Mouse (Mus musculus) embryonic facial prominence, embryonic 13.5 days (tissue): ENCODE data around the gene Foxm1. TPM values are rescaled to one million over a fixed set of nuclear protein-coding genes. Genes with fewer than 3 reads are reported as not detected.
A peak's percentile ranks its signal among the peaks of the same experiment; 100 is the strongest.

ENCODE experiments used
- ATAC-seq: fragments of 200-750 bp; cut with Nextera tagmentation; 2 replicates; pipeline ENCODE4 v1.8.0; 2017; ENCODE audit warnings: low read depth; ENCODE audit not compliant: insufficient number of reproducible peaks, insufficient read depth, low FRiP score, low TSS enrichment
- H3K27ac ChIP-seq: fragments of 300-500 bp; sonication (generic); 2 replicates; pipeline ENCODE4 v1.5.1; 2015; ENCODE audit warnings: moderate library complexity, mild to moderate bottlenecking, inconsistent platforms
- H3K27me3 ChIP-seq: fragments of 300-500 bp; sonication (generic); 2 replicates; pipeline ENCODE4 v1.6.1; 2015; ENCODE audit warnings: mild to moderate bottlenecking, inconsistent platforms
- H3K36me3 ChIP-seq: fragments of 300-500 bp; sonication (generic); 2 replicates; pipeline ENCODE4 v1.6.1; 2015; ENCODE audit warnings: mild to moderate bottlenecking, inconsistent platforms
- H3K4me1 ChIP-seq: fragments of 300-500 bp; sonication (generic); 2 replicates; pipeline ENCODE4 v1.6.1; 2015; ENCODE audit warnings: inconsistent platforms
- H3K4me2 ChIP-seq: fragments of 300-500 bp; sonication (generic); 2 replicates; pipeline ENCODE4 v1.6.1; 2015; ENCODE audit warnings: moderate library complexity, mild to moderate bottlenecking, inconsistent platforms
- H3K4me3 ChIP-seq: fragments of 300-500 bp; sonication (generic); 2 replicates; pipeline ENCODE4 v1.5.1; 2015; ENCODE audit warnings: mild to moderate bottlenecking, inconsistent platforms
- H3K9ac ChIP-seq: fragments of 300-500 bp; sonication (generic); 2 replicates; pipeline ENCODE4 v1.6.1; 2015; ENCODE audit warnings: mild to moderate bottlenecking, inconsistent platforms
- H3K9me3 ChIP-seq: fragments of 300-500 bp; sonication (generic); 2 replicates; pipeline ENCODE4 v1.6.1; 2016; ENCODE audit warnings: inconsistent platforms
- WGBS: fragments of 180-500 bp; shearing (Covaris S2); methylation state at CpG from one replicate; pipeline ENCODE4 v1.1.7; 2015; ENCODE audit warnings: mixed read lengths; 5-methylcytosine and 5-hydroxymethylcytosine counted together
- polyA plus RNA-seq: library from polyadenylated mRNA; unstranded; fragments of >200 nt; fragmentation: Nextera tagmentation; extraction: Ambion mirVana; gene quantifications from 2 replicates; pipeline ENCODE4 v1.2.1, GENCODE M21; 2015

Foxm1 gene
- polyA plus RNA-seq, 1 experiment from 2014 or later = 38.6 TPM

DNA sequence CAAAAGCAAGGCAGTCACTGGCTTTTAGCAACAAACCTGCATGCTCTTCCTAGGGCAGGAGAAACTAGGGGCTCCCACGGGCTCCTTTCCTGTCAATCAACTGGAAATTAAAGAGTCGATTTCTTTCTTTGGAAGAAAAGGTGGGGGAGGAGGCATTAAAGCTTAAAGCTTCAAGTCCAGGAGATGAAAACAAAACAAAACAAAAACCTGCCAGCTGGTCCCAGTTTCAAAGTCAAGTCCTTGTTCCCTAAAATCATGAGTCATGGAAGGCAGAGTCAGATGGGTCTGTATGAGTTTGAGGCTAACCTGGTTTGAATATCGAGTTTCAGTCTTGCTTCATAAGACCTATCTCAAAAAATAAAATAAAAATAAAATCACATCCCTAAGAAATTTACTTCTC is 8.6 kb upstream of the Foxm1 start:
- WGBS = 34% methylated on average over 3 of the region's 3 CpGs
- Histone ChIP-seq H3K9ac (peak overlapping the region; percentile 52), H3K27ac (no peak overlapping the region), H3K9me3 (no peaks in the 10 kb centered on the region), H3K4me2 (peak overlapping the region; percentile 62), H3K36me3 (peaks cover 31% of the 10 kb centered on the region), H3K4me1 (peaks cover 25% of the 10 kb centered on the region), H3K27me3 (no peaks in the 10 kb centered on the region), H3K4me3 (peak overlapping the region; percentile 80)
- ATAC-seq = no peak

DNA sequence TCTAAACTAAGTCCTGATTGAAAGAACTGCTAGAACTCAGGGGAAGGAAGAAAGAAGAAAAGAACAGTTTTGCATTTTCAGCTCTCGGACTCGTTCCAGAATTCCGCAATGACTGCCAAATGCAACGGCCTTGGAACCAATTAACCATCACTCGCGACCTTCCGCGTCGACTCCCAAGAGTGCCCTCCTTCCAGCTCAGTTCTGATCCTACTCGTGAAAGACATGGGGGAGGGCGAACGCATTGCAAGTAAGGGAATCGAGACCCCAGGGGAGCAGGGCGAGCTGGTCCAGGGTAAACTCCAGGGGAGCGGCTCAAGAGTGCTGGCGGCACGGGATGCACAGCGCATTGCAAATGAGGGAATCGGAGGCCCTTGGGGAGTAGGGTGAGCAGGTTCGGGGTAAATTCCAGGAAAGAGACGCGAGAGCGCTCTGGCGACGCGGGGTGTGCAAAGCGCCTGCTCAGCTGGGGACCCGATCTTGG is 7.5 kb upstream of the Foxm1 start:
- H3K36me3 ChIP-seq = peaks cover 30% of the 10 kb centered on the region
- ATAC-seq = peak; percentile 68
- under 1% methylated on average over 28 of the region's 28 CpGs for WGBS
- H3K9ac ChIP-seq = peak overlapping the region; percentile 88
- H3K9me3 ChIP-seq = no peaks in the 10 kb centered on the region
- H3K4me1 ChIP-seq = peaks cover 26% of the 10 kb centered on the region
- H3K27me3 ChIP-seq = no peaks in the 10 kb centered on the region
- H3K4me2 ChIP-seq = peak overlapping the region; percentile 62
- peak overlapping the region; percentile 95 for H3K27ac ChIP-seq
- peak overlapping the region; percentile 80 for H3K4me3 ChIP-seq

DNA sequence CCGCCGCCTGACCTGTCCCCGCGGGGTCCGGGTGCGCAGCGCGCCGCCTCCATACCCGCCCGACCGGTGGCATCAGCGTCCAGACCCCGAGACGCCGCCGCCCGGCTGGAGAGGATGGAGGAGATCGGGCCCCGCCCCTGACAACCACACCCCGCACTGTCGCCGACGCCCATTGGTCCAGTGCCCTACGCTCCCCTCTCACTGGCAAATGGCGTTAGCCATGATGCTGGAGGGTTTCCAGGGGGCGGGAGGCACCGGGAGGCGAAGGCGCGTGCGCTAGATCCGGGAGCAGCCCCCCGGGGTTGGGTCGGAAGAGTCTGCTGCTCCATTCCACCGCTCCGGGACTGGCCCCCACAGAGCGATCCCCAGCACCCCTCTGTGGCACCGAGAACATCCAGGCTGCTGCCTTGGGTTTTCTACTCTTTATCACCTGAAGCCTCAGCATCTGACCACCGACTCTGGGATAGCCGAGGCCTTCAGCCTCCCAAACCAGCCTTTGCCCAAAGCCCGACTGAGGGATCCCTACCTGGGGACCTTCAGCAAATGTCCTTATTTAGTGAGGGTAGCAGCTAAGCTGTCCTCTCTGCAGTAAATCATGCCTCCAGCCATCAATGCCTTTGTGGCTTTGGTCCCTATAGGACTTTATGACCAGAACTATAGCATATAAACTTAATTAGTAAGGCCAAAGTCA is 6.9 kb upstream of the Foxm1 start, which contains the start of gene Tulp3:
TSS of gene Tulp3 (minus strand) at position 126 of the 691 bp plus-strand sequence.
- Histone ChIP-seq H3K36me3 (peaks cover 24% of the 10 kb centered on the region), H3K9me3 (no peaks in the 10 kb centered on the region), H3K4me2 (peak within 1 kb of the TSS; percentile 62), H3K4me1 (peaks cover 29% of the 10 kb centered on the region), H3K4me3 (peak within 1 kb of the TSS; percentile 80), H3K27ac (peak within 1 kb of the TSS; percentile 95), H3K27me3 (no peaks in the 10 kb centered on the region), H3K9ac (peak within 1 kb of the TSS; percentile 88)
- WGBS = under 1% methylated on average over 42 of the region's 42 CpGs
- ATAC-seq = peak; percentile 98

DNA sequence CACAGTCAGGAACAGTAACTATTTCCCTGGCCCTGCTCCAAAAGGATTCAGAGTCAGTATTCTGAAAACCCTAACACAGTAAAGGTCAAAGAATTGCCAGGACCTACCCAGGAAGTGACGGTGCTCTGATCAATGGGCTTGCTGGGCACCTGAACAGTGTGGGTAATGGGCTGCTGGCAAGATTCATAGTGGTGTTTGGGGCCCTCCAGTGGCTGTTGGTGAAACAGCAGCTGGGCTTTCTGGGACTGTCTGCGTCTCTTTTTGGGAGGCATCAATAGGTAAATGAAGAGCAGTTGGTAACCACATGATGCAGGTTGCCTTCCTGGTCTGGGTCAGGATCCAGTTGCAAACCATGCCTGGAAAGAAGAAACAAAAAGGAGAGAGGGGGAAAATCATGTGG is 3.8 kb upstream of the Foxm1 start:
- Histone ChIP-seq H3K27ac (no peak overlapping the region), H3K9me3 (no peaks in the 10 kb centered on the region), H3K4me1 (peaks cover 37% of the 10 kb centered on the region), H3K9ac (no peak overlapping the region), H3K27me3 (no peaks in the 10 kb centered on the region), H3K4me2 (no peak overlapping the region), H3K4me3 (no peak overlapping the region), H3K36me3 (peaks cover 21% of the 10 kb centered on the region)
- no peak for ATAC-seq
- WGBS = 30% methylated on average over 2 of the region's 2 CpGs

DNA sequence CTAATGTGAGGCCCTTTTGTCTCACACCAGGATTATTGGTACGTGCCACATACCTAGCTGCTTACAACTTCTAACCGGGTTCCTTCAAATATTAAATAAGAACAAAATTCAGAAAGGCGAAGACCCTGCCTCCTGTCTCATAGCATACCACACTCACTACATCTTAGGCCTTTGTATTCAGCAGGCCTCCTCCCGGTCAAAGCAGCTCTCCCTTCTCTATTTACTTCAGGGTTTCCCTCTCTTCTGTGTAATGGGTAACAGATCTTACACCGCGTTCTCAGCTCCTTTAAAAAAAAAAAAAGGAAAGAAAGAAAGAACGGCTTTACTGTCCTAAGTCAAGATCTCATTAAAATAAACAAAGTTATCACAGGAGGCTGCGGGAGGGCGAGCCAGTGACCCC is 866 bp upstream of the Foxm1 start:
- H3K36me3 ChIP-seq = peaks cover 34% of the 10 kb centered on the region
- H3K27ac ChIP-seq = peak overlapping the region; percentile 97
- no peaks in the 10 kb centered on the region for H3K27me3 ChIP-seq
- WGBS = 16% methylated on average over 9 of the region's 9 CpGs
- peak overlapping the region; percentile 86 for H3K4me2 ChIP-seq
- H3K9me3 ChIP-seq = no peaks in the 10 kb centered on the region
- H3K4me1 ChIP-seq = peaks cover 40% of the 10 kb centered on the region
- ATAC-seq = no peak
- peak overlapping the region; percentile 96 for H3K4me3 ChIP-seq
- H3K9ac ChIP-seq = peak overlapping the region; percentile 94

DNA sequence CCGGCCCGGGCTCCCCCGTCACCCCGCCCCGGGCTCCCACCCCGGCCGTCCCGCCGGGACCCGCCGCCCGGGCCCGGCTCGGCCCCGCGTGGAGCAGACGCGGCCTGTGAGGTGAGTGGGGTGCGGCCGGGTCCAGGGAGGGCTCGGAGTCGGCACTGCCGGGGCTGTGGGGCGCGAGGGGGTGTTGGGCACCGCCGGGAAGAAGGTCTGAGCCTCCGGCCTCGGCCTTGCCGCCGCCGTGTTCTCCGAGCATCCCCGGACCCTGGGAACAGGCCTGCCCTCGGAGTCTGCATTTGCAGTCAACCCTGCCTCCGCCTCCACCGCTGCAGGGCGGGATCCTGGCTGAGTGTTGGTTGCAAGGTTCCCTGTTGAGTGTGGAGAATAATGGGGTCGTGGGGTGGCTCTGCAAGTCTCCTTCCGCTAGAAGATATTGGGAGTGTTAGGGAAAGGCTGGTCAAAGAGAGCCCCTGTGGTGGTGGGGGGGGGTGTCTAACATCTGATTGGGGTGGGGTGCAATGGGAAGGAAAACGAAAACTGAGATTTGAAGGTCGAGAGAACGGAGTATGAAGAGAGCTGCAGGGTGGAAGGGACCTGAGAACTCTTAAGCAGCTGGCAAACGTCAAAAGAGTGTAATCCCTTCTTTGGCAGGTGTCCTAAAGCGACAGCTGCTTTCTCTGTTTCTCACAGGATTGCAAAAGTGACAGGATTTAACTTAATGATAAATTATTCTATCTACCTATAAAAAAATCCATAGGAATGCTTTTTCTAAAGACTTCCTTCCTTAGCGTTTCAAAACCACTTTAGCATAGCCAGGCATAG is 449 bp downstream of the Foxm1 start:
- peaks cover 40% of the 10 kb centered on the region for H3K4me1 ChIP-seq
- no peak for ATAC-seq
- H3K4me2 ChIP-seq = peak overlapping the region; percentile 86
- no peaks in the 10 kb centered on the region for H3K9me3 ChIP-seq
- WGBS = 2% methylated on average over 46 of the region's 46 CpGs
- peak overlapping the region; percentile 97 for H3K27ac ChIP-seq
- no peaks in the 10 kb centered on the region for H3K27me3 ChIP-seq
- peak overlapping the region; percentile 94 for H3K9ac ChIP-seq
- H3K36me3 ChIP-seq = peaks cover 33% of the 10 kb centered on the region
- peak overlapping the region; percentile 96 for H3K4me3 ChIP-seq

DNA sequence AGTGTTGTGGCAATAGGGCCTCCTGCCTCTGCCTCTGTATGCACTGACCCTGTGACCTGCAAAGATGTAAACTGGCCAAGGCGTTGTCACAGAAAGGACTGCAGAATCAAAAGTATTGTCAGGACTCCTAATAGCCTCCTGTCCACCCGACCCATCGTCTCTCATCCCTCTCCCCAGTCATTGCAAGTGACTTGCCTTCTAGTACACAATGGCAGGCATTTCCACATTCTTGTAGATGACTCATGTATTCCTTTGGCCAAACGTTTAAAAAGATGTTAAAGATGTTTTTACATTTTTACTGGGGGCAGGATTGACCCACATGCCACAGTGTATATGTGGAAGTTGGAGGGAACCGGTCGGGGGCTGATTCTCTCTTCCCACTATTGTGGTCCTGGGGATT is 2.0 kb downstream of the Foxm1 start:
- no peak overlapping the region for H3K4me2 ChIP-seq
- peaks cover 38% of the 10 kb centered on the region for H3K4me1 ChIP-seq
- H3K9ac ChIP-seq = 0 out of 2 replicates have a peak overlapping the region, but pooled peaks have one; percentile 27
- H3K4me3 ChIP-seq = no peak overlapping the region
- H3K9me3 ChIP-seq = no peaks in the 10 kb centered on the region
- 82% methylated on average over 6 of the region's 6 CpGs for WGBS
- no peak overlapping the region for H3K27ac ChIP-seq
- ATAC-seq = no peak
- no peaks in the 10 kb centered on the region for H3K27me3 ChIP-seq
- peaks cover 39% of the 10 kb centered on the region for H3K36me3 ChIP-seq

DNA sequence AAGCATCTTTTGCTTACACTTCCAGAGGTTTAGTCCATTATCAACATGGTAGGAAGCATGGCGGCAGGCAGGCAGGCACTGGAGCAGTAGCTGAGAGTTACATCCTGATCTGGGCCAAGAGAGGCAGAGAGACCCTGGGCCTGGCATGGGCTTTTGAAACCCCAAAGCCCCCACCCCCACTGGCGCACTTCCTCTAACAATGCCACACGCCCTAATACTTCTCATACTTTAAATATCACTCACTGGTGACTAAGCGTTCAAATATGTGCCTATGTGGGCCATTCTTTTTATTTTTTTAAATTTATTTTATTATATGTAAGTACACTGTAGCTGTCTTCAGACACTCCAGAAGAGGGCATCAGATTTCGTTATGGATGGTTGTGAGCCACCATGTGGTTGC is 3.7 kb downstream of the Foxm1 start:
- 93% methylated on average over 5 of the region's 5 CpGs for WGBS
- Histone ChIP-seq H3K9me3 (no peaks in the 10 kb centered on the region), H3K36me3 (peaks cover 57% of the 10 kb centered on the region), H3K9ac (no peak overlapping the region), H3K4me2 (no peak overlapping the region), H3K27me3 (no peaks in the 10 kb centered on the region), H3K4me1 (peaks cover 21% of the 10 kb centered on the region), H3K4me3 (no peak overlapping the region), H3K27ac (no peak overlapping the region)
- ATAC-seq = no peak

DNA sequence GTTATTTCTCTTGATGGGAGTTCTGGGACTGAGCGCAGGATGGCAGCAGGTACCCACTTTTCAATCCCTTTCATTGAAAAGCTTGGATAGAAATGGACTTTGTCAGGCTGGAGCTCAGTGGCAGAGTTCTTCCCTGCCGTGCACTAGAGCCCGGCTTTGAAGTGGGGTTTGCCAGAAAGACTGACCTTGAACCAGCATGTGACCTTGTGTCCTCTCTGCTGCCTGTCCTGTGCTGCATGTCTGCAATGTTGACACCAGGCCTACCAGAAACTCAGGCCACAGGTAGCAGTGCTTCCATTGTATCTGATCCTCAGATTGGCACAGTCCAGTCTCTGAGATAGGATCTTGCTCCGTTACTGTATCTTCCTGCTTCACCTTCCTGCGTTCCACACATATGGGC is 7.3 kb downstream of the Foxm1 start:
- Histone ChIP-seq H3K9me3 (no peaks in the 10 kb centered on the region), H3K27me3 (no peaks in the 10 kb centered on the region), H3K36me3 (peaks cover 93% of the 10 kb centered on the region), H3K27ac (no peak overlapping the region), H3K4me1 (0 out of 2 replicates have a peak, but pooled peaks cover 6% of the 10 kb centered on the region), H3K4me2 (no peak overlapping the region), H3K9ac (no peak overlapping the region), H3K4me3 (no peak overlapping the region)
- ATAC-seq = no peak
- WGBS = 95% methylated on average over 5 of the region's 5 CpGs

DNA sequence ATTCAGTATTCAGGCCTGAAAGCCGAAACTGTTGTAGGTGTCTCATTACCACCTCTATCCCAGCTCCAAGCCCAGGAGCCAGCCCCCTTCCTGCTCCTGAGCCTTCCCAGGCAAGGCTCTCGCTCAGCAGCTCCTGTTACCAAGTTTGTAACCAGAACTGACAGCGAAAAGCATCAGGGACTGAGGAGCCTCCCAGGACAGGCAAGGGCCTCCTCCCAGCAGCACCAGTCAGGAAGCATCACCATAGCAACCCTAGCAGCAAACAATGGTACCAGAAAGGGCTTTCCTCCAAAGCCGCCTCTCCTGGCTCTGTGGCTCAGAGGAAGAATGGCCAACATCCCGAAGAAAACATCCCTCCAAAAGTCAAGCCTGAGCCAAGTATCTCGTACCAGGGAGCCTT is 12.4 kb downstream of the Foxm1 start, which contains the start of the genes Tex52 and Gm44596:
TSS of gene Tex52 (plus strand) at position 265 of the 400 bp plus-strand sequence.
TSS of gene Gm44596 (plus strand) at position 312 of the 400 bp plus-strand sequence.
- no peaks in the 10 kb centered on the region for H3K27me3 ChIP-seq
- H3K36me3 ChIP-seq = peaks cover 71% of the 10 kb centered on the region
- WGBS = 33% methylated on average over 6 of the region's 6 CpGs
- peak within 1 kb of the TSS; percentile 48; the same call in 1 of the 2 replicates for H3K27ac ChIP-seq
- H3K4me2 ChIP-seq = no peak within 1 kb of the TSS
- no peak within 1 kb of the TSS for H3K4me3 ChIP-seq
- H3K9ac ChIP-seq = 0 out of 2 replicates have a peak within 1 kb of the TSS, but pooled peaks have one; percentile 6
- no peaks in the 10 kb centered on the region for H3K9me3 ChIP-seq
- ATAC-seq = peak; percentile 33; the same call in 1 of the 2 replicates
- 0 out of 2 replicates have a peak, but pooled peaks cover 8% of the 10 kb centered on the region for H3K4me1 ChIP-seq

DNA sequence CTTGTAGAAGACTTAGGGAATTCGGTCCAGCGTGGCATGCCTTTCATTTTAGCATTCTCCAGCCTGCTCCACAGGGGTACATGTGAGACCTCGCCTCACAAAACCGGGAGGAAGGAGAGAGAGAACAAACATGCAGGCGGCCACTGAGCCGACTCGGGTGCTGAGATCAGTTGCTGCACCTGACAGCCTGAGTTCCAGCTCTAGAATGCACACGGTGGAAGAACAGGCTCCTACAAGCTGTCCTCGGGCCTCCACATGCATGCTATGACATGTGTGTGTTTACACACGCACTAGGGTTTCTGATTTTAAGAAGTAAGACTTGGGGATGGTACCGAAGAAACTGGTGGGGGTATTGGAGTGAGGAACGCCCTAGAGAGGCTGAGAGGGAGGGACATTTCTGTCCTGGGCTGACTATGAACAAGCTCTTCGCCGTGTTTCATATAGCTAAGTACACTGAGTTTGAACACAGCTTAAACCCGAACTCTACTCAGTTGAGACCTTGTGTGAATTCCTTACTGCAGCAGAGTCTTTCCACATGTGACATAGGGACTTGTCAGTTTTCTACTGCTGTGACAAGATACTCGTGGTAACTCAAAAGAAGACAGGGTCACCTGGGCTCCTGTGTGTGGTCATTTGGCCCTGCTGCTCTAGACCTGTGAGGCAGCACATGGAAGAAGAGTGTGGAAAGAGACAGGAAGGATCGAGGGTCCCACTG is 13.8 kb downstream of the Foxm1 start:
- Histone ChIP-seq H3K4me3 (no peak overlapping the region), H3K27me3 (no peaks in the 10 kb centered on the region), H3K4me2 (no peak overlapping the region), H3K4me1 (0 out of 2 replicates have a peak, but pooled peaks cover 8% of the 10 kb centered on the region), H3K9ac (no peak overlapping the region), H3K36me3 (peaks cover 57% of the 10 kb centered on the region), H3K27ac (peak overlapping the region; percentile 48; the same call in 1 of the 2 replicates), H3K9me3 (no peaks in the 10 kb centered on the region)
- peak; percentile 18; the same call in 1 of the 2 replicates for ATAC-seq
- WGBS = 80% methylated on average over 17 of the region's 17 CpGs
